Mouse (Mus musculus) neutrophil, adult 83 days (primary cell): ENCODE data around the gene Eif1. TPM values are rescaled to one million over a fixed set of nuclear protein-coding genes. Genes with fewer than 3 reads are reported as not detected.

Experiments
- total RNA-seq, 2 experiments: library from RNA; stranded (reverse); gene quantifications; one replicate each; pipeline ENCODE4 v1.2.4; 2023

The Eif1 gene
- total RNA-seq = 1,000 to 10,000 TPM; 1,687 to 1,738 TPM

GRCm38 (mm10) chr11:100319492-100320171 lies at the start of gene Eif1:
Eif1 (plus strand) TSS chr11:100319885.

GRCm38 (mm10) chr11:100333944-100334457 lies 14.3 kb downstream of the Eif1 start, which contains the start of gene Gast:
Gast (plus strand) TSS chr11:100334407.

DNA sequence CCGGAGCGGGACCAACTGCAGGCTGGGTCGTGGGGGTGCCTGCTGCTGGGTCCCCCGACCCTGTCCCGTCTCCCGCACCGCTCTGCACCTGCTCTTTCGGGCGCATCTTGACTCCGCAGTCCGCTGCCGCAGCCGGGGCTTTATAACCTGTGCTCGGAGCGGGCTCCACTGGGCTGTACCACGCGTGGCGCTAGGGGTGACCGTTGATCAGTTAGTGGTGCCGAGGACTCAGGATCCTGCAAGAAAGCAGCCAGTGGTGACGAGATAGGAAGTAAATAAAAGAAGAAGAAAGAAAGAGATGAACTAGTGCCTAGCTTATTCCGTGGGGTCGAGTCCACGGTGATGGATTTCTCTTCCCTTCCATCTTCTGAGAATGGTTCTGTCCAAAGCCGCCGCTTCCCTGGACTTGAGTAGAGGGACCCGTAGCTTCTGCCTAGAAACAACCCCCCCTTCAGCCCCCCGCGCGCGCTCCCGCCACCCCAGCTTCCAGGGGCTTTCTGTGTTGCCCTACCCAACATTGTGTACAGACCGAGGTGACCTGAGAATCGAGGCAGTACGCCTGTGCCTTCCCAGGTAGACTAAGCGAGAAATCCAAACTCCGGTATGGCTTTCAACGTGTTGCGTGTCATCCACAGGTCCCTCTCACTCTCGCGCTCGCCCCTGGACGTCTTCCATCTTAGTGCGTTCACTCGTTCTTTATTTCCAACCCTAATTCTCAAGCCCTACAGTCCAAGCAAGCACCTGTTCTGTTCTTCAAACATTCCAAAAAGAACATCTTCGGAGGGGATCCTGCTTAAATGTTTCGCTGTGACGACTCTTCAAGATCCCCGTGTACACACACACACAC lies 36.5 kb downstream of the Eif1 start, which contains the start of gene Hap1:
Gene Hap1 (minus strand): TSS at position 157 of the 847 bp plus-strand sequence.

Other genes starting within 250 kb of the Eif1 start
- gene Krt32, start 231.7 kb upstream of the Eif1 start, total RNA-seq = not detected
- not detected for gene Krt35, start 223.6 kb upstream of the Eif1 start, total RNA-seq
- not detected for gene Krt36, start 214.3 kb upstream of the Eif1 start, total RNA-seq
- not detected for gene Krt13, start 198.3 kb upstream of the Eif1 start, total RNA-seq
- gene Krt15, start 184.0 kb upstream of the Eif1 start, total RNA-seq = not detected
- gene Krt19, start 171.2 kb upstream of the Eif1 start, total RNA-seq = not detected
- not detected for gene Krt9, start 126.6 kb upstream of the Eif1 start, total RNA-seq
- gene Krt14, start 112.3 kb upstream of the Eif1 start, total RNA-seq = not detected
- gene Krt16, start 71.0 kb upstream of the Eif1 start, total RNA-seq = not detected
- not detected for gene Krt17, start 58.9 kb upstream of the Eif1 start, total RNA-seq
- gene Krt42, start 50.0 kb upstream of the Eif1 start, total RNA-seq = not detected
- not detected for gene Gast, start 14.5 kb downstream of the Eif1 start, total RNA-seq
- gene Hap1, start 36.2 kb downstream of the Eif1 start, total RNA-seq = under 1 TPM; 0.59 to 0.73 TPM
- 10 to 100 TPM; 16.1 to 24.1 TPM for gene Jup, start 77.9 kb downstream of the Eif1 start, total RNA-seq
- under 1 TPM in 1 of 2 experiments, not detected in 1; 0.31 TPM for gene P3h4, start 95.0 kb downstream of the Eif1 start, total RNA-seq
- 1 to 10 TPM; 1.0 to 1.6 TPM for gene Fkbp10, start 95.8 kb downstream of the Eif1 start, total RNA-seq
- gene Nt5c3b, start 121.9 kb downstream of the Eif1 start, total RNA-seq = 1 to 10 TPM; 6.4 to 6.5 TPM
- gene Klhl10, start 122.0 kb downstream of the Eif1 start, total RNA-seq = not detected
- gene Klhl11, start 152.9 kb downstream of the Eif1 start, total RNA-seq = 10 to 100 TPM; 10.6 to 12.7 TPM
- gene Acly, start 208.1 kb downstream of the Eif1 start, total RNA-seq = 100 to 1,000 TPM; 119 to 124 TPM
- not detected for gene Ttc25, start 225.7 kb downstream of the Eif1 start, total RNA-seq